Mouse (Mus musculus): ENCODE measurements around the gene Rasgrp3. TPM values are rescaled to one million over a fixed set of nuclear protein-coding genes. Genes with fewer than 3 reads are reported as not detected.

Gene Rasgrp3
- polyA plus RNA-seq, 1 experiment from 2014 or later, result 16.5 TPM

DNA sequence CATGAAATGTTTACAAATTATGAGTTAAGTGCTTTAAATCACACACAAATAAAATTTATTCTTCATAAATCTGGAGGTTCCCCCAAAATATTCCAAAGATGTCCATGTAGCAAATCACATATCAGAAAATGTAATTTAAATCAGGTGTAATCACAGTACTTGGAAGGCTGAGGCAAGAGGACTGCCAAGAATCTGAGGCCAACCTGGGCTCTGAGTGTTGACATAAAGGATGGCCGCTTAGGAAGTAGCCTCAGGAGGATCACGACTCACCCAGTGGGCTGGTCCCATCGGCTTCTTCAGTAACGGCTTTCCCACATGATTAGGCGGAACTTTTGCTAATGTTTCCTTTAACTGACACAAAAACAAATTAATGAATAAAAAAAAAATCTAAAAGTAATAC lies 104.1 kb downstream of the Rasgrp3 start:
- no peaks in the 10 kb centered on the region for H3K9me3 ChIP-seq (ENCODE audit: control insufficient read depth, low read depth, low read length)
- 62% methylated on average over 5 of the region's 5 CpGs for WGBS
- no peak overlapping the region for H3K9ac ChIP-seq (replicated peaks; ENCODE audit: low read depth, low read length)
- H3K4me2 ChIP-seq (replicated peaks; ENCODE audit: low read depth, low read length), result no peak overlapping the region
- H3K36me3 ChIP-seq (ENCODE audit: control insufficient read depth, insufficient read depth, low read length), result peaks cover 14% of the 10 kb centered on the region; the same call in 1 of the 2 replicates
- H3K4me3 ChIP-seq (ENCODE audit: low read depth, low read length), result no peak overlapping the region
- H3K27me3 ChIP-seq (ENCODE audit: control insufficient read depth, insufficient read depth, low read length), result no peaks in the 10 kb centered on the region
- no peak for ATAC-seq (ENCODE audit: insufficient number of reproducible peaks, insufficient read depth, low FRiP score, low read depth)
- H3K27ac ChIP-seq (ENCODE audit: low read length), result no peak overlapping the region
- no peaks in the 10 kb centered on the region for H3K4me1 ChIP-seq (ENCODE audit: control insufficient read depth, insufficient read depth, low read length)

DNA sequence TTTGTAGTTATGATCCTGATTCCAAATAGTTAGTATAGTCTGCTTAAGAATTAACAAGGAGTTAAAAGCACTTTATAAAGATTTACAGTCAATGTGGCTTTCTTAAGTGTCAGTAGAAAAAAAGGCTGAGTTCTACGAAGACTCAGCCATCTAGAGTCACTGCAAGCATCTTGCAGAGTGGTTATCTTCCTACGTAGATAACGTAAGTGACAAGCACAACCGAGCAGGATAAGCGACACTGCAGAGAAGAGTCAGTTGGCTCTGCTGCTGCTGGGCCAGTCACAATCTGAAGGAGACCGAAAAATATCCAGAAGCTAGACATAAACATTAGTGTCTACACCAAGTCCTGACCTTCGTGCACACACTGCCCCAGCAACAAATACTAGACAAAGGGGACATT lies 107.7 kb downstream of the Rasgrp3 start:
- H3K36me3 ChIP-seq (ENCODE audit: control insufficient read depth, insufficient read depth, low read length), result peaks cover 24% of the 10 kb centered on the region; the same call in 1 of the 2 replicates

DNA sequence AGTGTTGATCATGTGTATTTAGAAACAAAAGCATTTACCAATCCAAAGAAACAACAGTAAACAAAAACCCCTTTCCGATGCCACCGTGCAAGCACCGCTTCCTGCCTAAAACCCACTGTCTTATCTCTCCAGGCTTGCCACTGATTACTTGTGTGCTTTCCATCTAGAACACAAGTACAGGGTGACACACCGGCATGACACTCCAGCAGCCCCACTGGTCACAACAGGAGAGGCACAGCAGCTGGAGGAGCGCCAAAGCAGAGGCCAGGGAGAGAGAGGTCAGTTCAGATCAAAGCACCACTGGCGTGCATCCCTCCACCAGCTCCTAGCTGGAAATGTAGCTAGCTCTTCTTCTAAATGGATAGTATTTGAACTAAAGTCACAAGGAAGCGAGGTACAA lies 108.6 kb downstream of the Rasgrp3 start:
- no peak overlapping the region for H3K4me3 ChIP-seq (ENCODE audit: low read depth, low read length)
- no peaks in the 10 kb centered on the region for H3K4me1 ChIP-seq (ENCODE audit: control insufficient read depth, insufficient read depth, low read length)
- no peak overlapping the region for H3K4me2 ChIP-seq (replicated peaks; ENCODE audit: low read depth, low read length)
- H3K27me3 ChIP-seq (ENCODE audit: control insufficient read depth, insufficient read depth, low read length), result no peaks in the 10 kb centered on the region
- WGBS, result 78% methylated on average over 7 of the region's 7 CpGs
- no peak for ATAC-seq (ENCODE audit: insufficient number of reproducible peaks, insufficient read depth, low FRiP score, low read depth)
- H3K27ac ChIP-seq (ENCODE audit: low read length), result no peak overlapping the region
- no peaks in the 10 kb centered on the region for H3K9me3 ChIP-seq (ENCODE audit: control insufficient read depth, low read depth, low read length)
- H3K9ac ChIP-seq (replicated peaks; ENCODE audit: low read depth, low read length), result no peak overlapping the region
- peaks cover 19% of the 10 kb centered on the region; the same call in 1 of the 2 replicates for H3K36me3 ChIP-seq (ENCODE audit: control insufficient read depth, insufficient read depth, low read length)

More for the DNA sequence above, 107.7 kb downstream of the Rasgrp3 start:
- Histone ChIP-seq H3K9ac (replicated peaks; ENCODE audit: low read depth, low read length) (no peak overlapping the region), H3K27me3 (ENCODE audit: control insufficient read depth, insufficient read depth, low read length) (no peaks in the 10 kb centered on the region), H3K27ac (ENCODE audit: low read length) (no peak overlapping the region), H3K9me3 (ENCODE audit: control insufficient read depth, low read depth, low read length) (no peaks in the 10 kb centered on the region), H3K4me1 (ENCODE audit: control insufficient read depth, insufficient read depth, low read length) (no peaks in the 10 kb centered on the region), H3K4me3 (ENCODE audit: low read depth, low read length) (no peak overlapping the region), H3K4me2 (replicated peaks; ENCODE audit: low read depth, low read length) (no peak overlapping the region)
- no peak for ATAC-seq (ENCODE audit: insufficient number of reproducible peaks, insufficient read depth, low FRiP score, low read depth)
- 69% methylated on average over 7 of the region's 7 CpGs for WGBS

DNA sequence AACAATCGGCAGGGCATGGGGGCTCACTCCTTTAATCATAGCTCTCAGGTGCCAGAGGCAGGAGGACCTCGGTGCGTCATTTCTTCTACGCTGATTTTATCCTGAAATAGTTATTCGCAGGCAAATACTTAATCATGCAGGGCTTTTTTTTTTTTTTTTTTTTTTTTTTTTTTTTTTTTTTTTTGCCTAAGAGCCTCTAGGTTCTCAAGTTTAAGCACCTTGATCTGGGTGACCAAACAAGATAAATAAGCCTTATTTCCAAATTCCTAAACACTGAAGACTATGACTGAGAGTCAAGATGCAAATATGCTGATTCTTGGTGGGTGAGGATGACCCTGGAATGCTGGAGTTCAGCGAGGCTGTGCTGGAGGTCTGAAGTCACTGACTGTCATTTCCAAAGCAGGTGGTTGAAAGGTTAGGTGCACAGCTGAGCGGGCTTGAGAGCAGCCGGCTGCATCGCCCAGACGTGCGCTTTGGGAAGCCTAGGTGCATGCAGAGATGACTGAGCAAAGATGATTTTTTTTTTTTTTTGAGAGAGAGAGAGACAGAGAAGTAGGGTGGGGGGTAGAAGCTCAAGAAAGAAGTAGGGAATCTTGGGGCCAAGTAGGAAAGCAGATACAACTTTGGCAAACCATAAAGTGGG lies 115.2 kb downstream of the Rasgrp3 start:
- Histone ChIP-seq H3K27me3 (ENCODE audit: control insufficient read depth, insufficient read depth, low read length) (no peaks in the 10 kb centered on the region), H3K4me3 (ENCODE audit: low read depth, low read length) (peak overlapping the region; percentile 85), H3K36me3 (ENCODE audit: control insufficient read depth, insufficient read depth, low read length) (peaks cover 11% of the 10 kb centered on the region; the same call in 1 of the 2 replicates), H3K4me2 (replicated peaks; ENCODE audit: low read depth, low read length) (peak overlapping the region; percentile 77), H3K27ac (ENCODE audit: low read length) (no peak overlapping the region; the same call in 1 of the 2 replicates), H3K4me1 (ENCODE audit: control insufficient read depth, insufficient read depth, low read length) (peaks cover 4% of the 10 kb centered on the region; the same call in 1 of the 2 replicates), H3K9ac (replicated peaks; ENCODE audit: low read depth, low read length) (peak overlapping the region; percentile 68; the same call in 1 of the 2 replicates), H3K9me3 (ENCODE audit: control insufficient read depth, low read depth, low read length) (no peaks in the 10 kb centered on the region)
- ATAC-seq (ENCODE audit: insufficient number of reproducible peaks, insufficient read depth, low FRiP score, low read depth), result no peak
- WGBS, result 38% methylated on average over 11 of the region's 11 CpGs

DNA sequence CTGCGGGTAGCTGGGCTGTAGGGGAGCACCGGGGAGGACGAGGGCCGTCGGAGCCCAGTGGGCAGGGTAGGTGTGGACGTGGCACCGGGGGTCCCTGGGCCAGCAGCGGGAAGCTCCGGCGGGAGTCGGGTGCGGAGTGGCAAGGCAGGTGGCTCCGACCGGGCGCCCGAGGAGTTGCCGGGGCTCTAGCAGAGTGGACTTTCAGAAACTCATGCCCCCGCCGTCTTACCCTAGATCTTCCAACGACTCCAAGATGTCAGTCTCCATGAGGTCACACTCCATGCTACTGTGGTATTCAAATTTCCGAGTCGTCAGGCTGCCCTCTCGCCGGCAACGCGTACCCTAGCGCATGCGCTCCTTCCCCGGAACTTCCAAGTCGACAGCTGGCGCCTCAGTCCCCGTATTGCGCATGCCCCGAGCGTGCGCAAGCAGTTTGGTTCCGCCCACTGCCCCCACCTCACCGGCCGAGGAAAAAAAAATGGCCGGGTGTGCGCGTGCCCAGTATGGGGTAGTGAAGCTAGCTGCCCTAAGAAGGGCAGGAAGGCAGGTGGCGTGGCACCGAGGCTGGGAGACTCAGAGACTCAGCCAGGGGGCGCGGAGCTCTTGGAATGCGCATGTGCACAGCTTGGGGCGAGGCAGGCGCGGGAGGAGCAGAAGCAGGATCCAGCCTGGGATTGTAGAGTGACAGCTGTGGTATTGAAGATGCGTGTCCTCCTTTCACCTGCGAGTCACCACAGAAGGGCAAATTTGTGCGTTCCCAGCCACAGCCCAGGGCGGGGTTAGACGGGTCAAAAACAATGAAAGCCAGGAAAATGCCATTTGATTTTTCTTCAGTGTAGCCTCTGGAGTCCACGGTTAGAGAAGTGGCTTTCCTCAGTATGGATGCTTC lies 116.1 kb downstream of the Rasgrp3 start, which contains the start of gene Fam98a:
Gene Fam98a, minus strand, starts transcription at position 435 of the 889 bp plus-strand sequence.
- Histone ChIP-seq H3K4me1 (ENCODE audit: control insufficient read depth, insufficient read depth, low read length) (peaks cover 4% of the 10 kb centered on the region; the same call in 1 of the 2 replicates), H3K9ac (replicated peaks; ENCODE audit: low read depth, low read length) (peak within 1 kb of the TSS; percentile 68), H3K27me3 (ENCODE audit: control insufficient read depth, insufficient read depth, low read length) (no peaks in the 10 kb centered on the region), H3K4me2 (replicated peaks; ENCODE audit: low read depth, low read length) (peak within 1 kb of the TSS; percentile 77), H3K36me3 (ENCODE audit: control insufficient read depth, insufficient read depth, low read length) (0 out of 2 replicates have a peak, but pooled peaks cover 8% of the 10 kb centered on the region), H3K9me3 (ENCODE audit: control insufficient read depth, low read depth, low read length) (no peaks in the 10 kb centered on the region), H3K27ac (ENCODE audit: low read length) (peak within 1 kb of the TSS; percentile 48; the same call in 1 of the 2 replicates), H3K4me3 (ENCODE audit: low read depth, low read length) (peak within 1 kb of the TSS; percentile 85)
- ATAC-seq (ENCODE audit: insufficient number of reproducible peaks, insufficient read depth, low FRiP score, low read depth), result peak; percentile 99
- under 1% methylated on average over 56 of the region's 56 CpGs for WGBS

DNA sequence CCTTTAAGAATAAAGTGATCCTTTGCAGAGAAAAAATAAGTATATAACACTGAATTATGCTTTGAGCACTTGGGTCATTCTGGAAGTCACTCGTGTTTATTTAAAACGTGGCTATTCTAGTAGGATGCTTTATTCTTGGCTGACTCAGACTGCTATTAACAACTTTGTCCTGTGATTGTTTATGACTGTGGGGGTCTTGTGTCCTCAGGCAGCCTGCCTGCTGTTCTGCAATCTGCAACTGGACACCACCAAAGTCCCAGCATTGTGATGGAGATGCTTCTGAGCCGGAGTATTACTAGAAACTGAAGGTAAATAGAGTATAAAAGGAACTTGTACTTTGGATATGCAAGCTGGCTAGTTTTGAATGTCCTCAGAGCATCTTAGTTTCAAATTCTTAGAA lies 121.3 kb downstream of the Rasgrp3 start:
- H3K4me2 ChIP-seq (replicated peaks; ENCODE audit: low read depth, low read length), result no peak overlapping the region
- 41% methylated on average over 3 of the region's 3 CpGs for WGBS
- H3K9ac ChIP-seq (replicated peaks; ENCODE audit: low read depth, low read length), result no peak overlapping the region
- ATAC-seq (ENCODE audit: insufficient number of reproducible peaks, insufficient read depth, low FRiP score, low read depth), result no peak
- no peaks in the 10 kb centered on the region for H3K36me3 ChIP-seq (ENCODE audit: control insufficient read depth, insufficient read depth, low read length)
- no peak overlapping the region for H3K4me3 ChIP-seq (ENCODE audit: low read depth, low read length)
- peaks cover 3% of the 10 kb centered on the region; the same call in 1 of the 2 replicates for H3K9me3 ChIP-seq (ENCODE audit: control insufficient read depth, low read depth, low read length)
- no peak overlapping the region for H3K27ac ChIP-seq (ENCODE audit: low read length)
- H3K27me3 ChIP-seq (ENCODE audit: control insufficient read depth, insufficient read depth, low read length), result no peaks in the 10 kb centered on the region
- H3K4me1 ChIP-seq (ENCODE audit: control insufficient read depth, insufficient read depth, low read length), result no peaks in the 10 kb centered on the region

DNA sequence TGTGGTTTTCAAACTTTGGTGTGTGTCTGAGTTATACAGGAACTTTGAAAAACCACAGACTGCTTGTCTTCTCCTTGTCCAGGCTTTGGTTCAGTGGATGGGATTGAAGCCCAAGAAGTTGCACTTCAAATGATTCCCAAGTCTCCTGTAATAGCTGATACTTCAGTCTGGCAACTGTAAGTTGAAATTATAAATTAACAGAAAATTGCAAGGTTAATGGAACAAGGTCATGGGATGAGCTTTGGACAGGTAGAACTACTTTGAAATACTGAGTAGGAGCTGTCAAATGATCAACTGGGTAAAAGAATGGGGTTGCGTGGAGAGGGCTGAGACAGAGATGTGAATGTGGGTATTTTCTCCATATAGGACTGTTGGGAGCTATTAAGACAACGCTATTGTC lies 122.3 kb downstream of the Rasgrp3 start:
- ATAC-seq (ENCODE audit: insufficient number of reproducible peaks, insufficient read depth, low FRiP score, low read depth), result no peak
- H3K27me3 ChIP-seq (ENCODE audit: control insufficient read depth, insufficient read depth, low read length), result no peaks in the 10 kb centered on the region
- H3K9me3 ChIP-seq (ENCODE audit: control insufficient read depth, low read depth, low read length), result peaks cover 4% of the 10 kb centered on the region; the same call in 1 of the 2 replicates
- H3K27ac ChIP-seq (ENCODE audit: low read length), result no peak overlapping the region
- H3K4me2 ChIP-seq (replicated peaks; ENCODE audit: low read depth, low read length), result no peak overlapping the region
- WGBS, result 96% methylated on average over 2 of the region's 2 CpGs
- no peaks in the 10 kb centered on the region for H3K36me3 ChIP-seq (ENCODE audit: control insufficient read depth, insufficient read depth, low read length)
- H3K9ac ChIP-seq (replicated peaks; ENCODE audit: low read depth, low read length), result no peak overlapping the region
- no peak overlapping the region for H3K4me3 ChIP-seq (ENCODE audit: low read depth, low read length)
- no peaks in the 10 kb centered on the region for H3K4me1 ChIP-seq (ENCODE audit: control insufficient read depth, insufficient read depth, low read length)

DNA sequence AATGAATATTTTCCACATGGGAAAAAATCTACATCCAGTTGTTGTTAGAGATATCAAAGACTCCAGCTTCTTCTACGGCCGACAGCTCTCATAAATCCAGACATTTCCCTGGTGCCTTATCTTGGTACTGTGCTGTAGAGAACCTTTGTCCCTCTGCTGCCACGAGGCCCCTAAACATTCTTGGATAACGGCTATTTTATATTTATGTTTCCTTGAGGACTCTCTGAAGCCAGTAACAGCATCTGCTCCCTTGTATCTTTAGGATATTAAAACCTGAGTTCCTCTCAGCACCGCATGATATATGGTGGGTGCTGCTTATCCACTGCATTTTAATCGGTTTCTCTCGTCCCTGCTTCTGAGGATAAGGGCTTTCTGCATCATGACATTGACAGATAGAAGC lies 139.9 kb downstream of the Rasgrp3 start:
- no peaks in the 10 kb centered on the region for H3K27me3 ChIP-seq (ENCODE audit: control insufficient read depth, insufficient read depth, low read length)
- no peak overlapping the region for H3K4me2 ChIP-seq (replicated peaks; ENCODE audit: low read depth, low read length)
- H3K9me3 ChIP-seq (ENCODE audit: control insufficient read depth, low read depth, low read length), result no peaks in the 10 kb centered on the region
- no peaks in the 10 kb centered on the region for H3K36me3 ChIP-seq (ENCODE audit: control insufficient read depth, insufficient read depth, low read length)
- no peak overlapping the region for H3K27ac ChIP-seq (ENCODE audit: low read length)
- H3K9ac ChIP-seq (replicated peaks; ENCODE audit: low read depth, low read length), result no peak overlapping the region
- 48% methylated on average over 7 of the region's 7 CpGs for WGBS
- H3K4me3 ChIP-seq (ENCODE audit: low read depth, low read length), result no peak overlapping the region
- ATAC-seq (ENCODE audit: insufficient number of reproducible peaks, insufficient read depth, low FRiP score, low read depth), result no peak
- no peaks in the 10 kb centered on the region for H3K4me1 ChIP-seq (ENCODE audit: control insufficient read depth, insufficient read depth, low read length)

Data from stomach, embryonic 14.5 days (tissue).